24 mouse cellular contexts compared by ENCODE assay signal in the genomic region with DNA sequence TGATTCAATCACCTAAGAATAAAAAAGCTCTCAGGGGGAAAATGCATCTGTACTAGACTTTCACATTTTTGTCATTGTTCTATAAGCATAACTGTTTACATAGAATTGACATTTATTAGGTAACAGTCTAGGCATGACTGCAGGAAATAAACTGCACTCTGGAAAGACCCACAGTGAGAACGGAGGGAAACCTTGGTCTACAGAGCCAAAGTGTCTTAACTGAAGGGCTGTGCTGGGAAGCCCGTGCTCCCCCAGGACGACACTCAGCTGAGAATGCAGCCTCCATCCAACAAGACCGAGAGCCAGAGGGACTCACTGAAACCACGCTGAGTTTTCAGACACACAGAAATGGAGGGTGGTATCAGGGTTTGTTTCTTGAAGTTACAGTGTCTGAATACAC. TPM values are rescaled to one million over a fixed set of nuclear protein-coding genes. Genes with fewer than 3 reads are reported as not detected.
DNase-seq lines count a peak whose midpoint lies in the region; ATAC-seq lines count a peak whose summit lies in the region.
"Had no signal": no experiment of that assay in that cellular context is flagged by ENCODE, and none has a peak within 500 bp of the region (broad histone marks: within the 10 kb centered on the region; RNA-seq: fewer than 3 reads in every experiment).

No protein-coding gene starts in this region.

- no peaks in the 10 kb centered on the region for H3K9me3 ChIP-seq in lung, embryonic 16.5 days (ENCODE audit: control insufficient read depth, low read length)
- no peaks in the 10 kb centered on the region for H3K9me3 ChIP-seq in embryonic facial prominence, embryonic 10.5 days
- H3K9me3 ChIP-seq in limb, embryonic 10.5 days (replicated peaks) = no peaks in the 10 kb centered on the region
- H3K9me3 ChIP-seq: forebrain, embryonic 10.5 days; forebrain, embryonic 13.5 days; heart, embryonic 10.5 days; heart, embryonic 13.5 days; hindbrain, embryonic 15.5 days had no signal

- no peak overlapping the region for H3K9ac ChIP-seq in lung, embryonic 16.5 days (ENCODE audit: low read length)
- H3K9ac ChIP-seq: forebrain, embryonic 13.5 days; heart, embryonic 13.5 days; hindbrain, embryonic 15.5 days had no signal

- peaks cover 21% of the 10 kb centered on the region for H3K4me1 ChIP-seq in lung, embryonic 16.5 days (replicated peaks; ENCODE audit: control insufficient read depth, insufficient read depth, low read length)
- peaks cover 45% of the 10 kb centered on the region for H3K4me1 ChIP-seq in embryonic facial prominence, embryonic 10.5 days
- H3K4me1 ChIP-seq in limb, embryonic 10.5 days = peaks cover 86% of the 10 kb centered on the region
- H3K4me1 ChIP-seq: forebrain, embryonic 13.5 days; hindbrain, embryonic 15.5 days had no signal

- 28% methylated on average over 5 of the region's 5 CpGs for WGBS in lung, embryonic 16.5 days
- WGBS in embryonic facial prominence, embryonic 10.5 days = 69% methylated on average over 5 of the region's 5 CpGs
- WGBS in limb, embryonic 10.5 days = 73% methylated on average over 5 of the region's 5 CpGs

- no peaks in the 10 kb centered on the region for H3K27me3 ChIP-seq in lung, embryonic 16.5 days (ENCODE audit: control insufficient read depth, insufficient read depth, low read depth, low read length)
- H3K27me3 ChIP-seq in embryonic facial prominence, embryonic 10.5 days (replicated peaks; ENCODE audit: low read depth, poor library complexity, severe bottlenecking) = no peaks in the 10 kb centered on the region
- no peaks in the 10 kb centered on the region for H3K27me3 ChIP-seq in limb, embryonic 10.5 days (ENCODE audit: low read depth, poor library complexity, severe bottlenecking)
- H3K27me3 ChIP-seq: forebrain, embryonic 13.5 days; heart, embryonic 13.5 days; hindbrain, embryonic 15.5 days had no signal

- no peaks in the 10 kb centered on the region for H3K36me3 ChIP-seq in lung, embryonic 16.5 days (ENCODE audit: control insufficient read depth, insufficient read depth, low read length)
- no peaks in the 10 kb centered on the region for H3K36me3 ChIP-seq in embryonic facial prominence, embryonic 10.5 days (replicated peaks)
- no peaks in the 10 kb centered on the region for H3K36me3 ChIP-seq in limb, embryonic 10.5 days
- H3K36me3 ChIP-seq: forebrain, embryonic 10.5 days; heart, embryonic 10.5 days; heart, embryonic 13.5 days; hindbrain, embryonic 15.5 days had no signal

- no peak overlapping the region for H3K4me2 ChIP-seq in lung, embryonic 16.5 days (ENCODE audit: low read depth, low read length)
- H3K4me2 ChIP-seq: forebrain, embryonic 13.5 days; heart, embryonic 13.5 days; hindbrain, embryonic 15.5 days had no signal

- peak overlapping the region; percentile 70 for H3K27ac ChIP-seq in lung, embryonic 16.5 days (ENCODE audit: low read length)
- H3K27ac ChIP-seq in embryonic facial prominence, embryonic 10.5 days (replicated peaks) = peak overlapping the region; percentile 49
- H3K27ac ChIP-seq in limb, embryonic 10.5 days = peak overlapping the region; percentile 85
- H3K27ac ChIP-seq: forebrain, embryonic 10.5 days; forebrain, embryonic 13.5 days; heart, adult 2 months; heart, embryonic 10.5 days; heart, embryonic 13.5 days; hindbrain, embryonic 15.5 days had no signal

- no peak overlapping the region for H3K4me3 ChIP-seq in lung, embryonic 16.5 days (ENCODE audit: low read length)
- no peak overlapping the region for H3K4me3 ChIP-seq in embryonic facial prominence, embryonic 10.5 days
- no peak overlapping the region for H3K4me3 ChIP-seq in limb, embryonic 10.5 days
- H3K4me3 ChIP-seq: forebrain, embryonic 10.5 days; forebrain, embryonic 13.5 days; heart, adult 2 months; heart, embryonic 10.5 days; heart, embryonic 13.5 days; hindbrain, embryonic 15.5 days had no signal

- peak; percentile 86 for ATAC-seq in lung, embryonic 16.5 days (ENCODE audit: low read depth)
- ATAC-seq: CD4-positive, CD25-positive, alpha-beta regulatory T cell, adult 4 months; forebrain, embryonic 13.5 days; forebrain, embryonic 16.5 days had no signal

- peak; percentile 6 for DNase-seq in embryo, embryonic 10 days (ENCODE audit: low spot score)
- no peak for DNase-seq in embryo, embryonic 9.5 days (ENCODE audit: extremely low spot score)
- no peak for DNase-seq in lung, postnatal 25 days (ENCODE audit: low spot score)
- no peak for DNase-seq in embryonic facial prominence, embryonic 10.5 days (ENCODE audit: low spot score)
- DNase-seq in limb, embryonic 10.5 days (ENCODE audit: low spot score) = peak; percentile 27
- no peak for DNase-seq in spleen, adult 18-20 months
- DNase-seq: adrenal gland, adult 8-10 months; cerebellum, adult 18-20 months; cerebellum, adult 9-10 months; cerebellum, postnatal 14 days; gastrocnemius, postnatal 10 days; gastrocnemius, postnatal 36 days; heart, adult 2 months; heart, postnatal 14 days; heart, postnatal 4 days had no signal

RNA-seq across cellular contexts. Expression of gene Mnd1, which starts 24.8 kb away (rescaled TPM):
- polyA plus RNA-seq in lung, embryonic 16.5 days (2015; fragmentation: Nextera tagmentation; extraction: Ambion mirVana) = 11.1 and 13.0 TPM in 2 replicates
- 13.4 and 15.2 TPM in 2 replicates for polyA plus RNA-seq in embryonic facial prominence, embryonic 10.5 days (2016; fragmentation: Nextera tagmentation; extraction: Ambion mirVana)
- polyA plus RNA-seq in limb, embryonic 10.5 days (2016; fragmentation: Nextera tagmentation; extraction: Ambion mirVana) = 17.4 and 21.0 TPM in 2 replicates

RNA-seq across cellular contexts. Expression of gene Gm6525, which starts 43.1 kb away (rescaled TPM):
- 0.98 and 1.2 TPM in 2 replicates for polyA plus RNA-seq in lung, embryonic 16.5 days (2015; fragmentation: Nextera tagmentation; extraction: Ambion mirVana)
- polyA plus RNA-seq in embryonic facial prominence, embryonic 10.5 days (2016; fragmentation: Nextera tagmentation; extraction: Ambion mirVana) = 0.91 and 1.3 TPM in 2 replicates
- 0.58 and 0.60 TPM in 2 replicates for polyA plus RNA-seq in limb, embryonic 10.5 days (2016; fragmentation: Nextera tagmentation; extraction: Ambion mirVana)
- polyA plus RNA-seq: brain, embryonic 14.5 days; heart, adult 2 months had no signal

Comparison
In these comparisons a context has a peak if more than half of its experiments do, and no peak if none do; other contexts are left out.
1. DNase-seq: peak in embryo, embryonic 10 days (single experiment) and limb, embryonic 10.5 days (single experiment); none in embryo, embryonic 9.5 days (single experiment), lung, postnatal 25 days (single experiment), embryonic facial prominence, embryonic 10.5 days (single experiment) and spleen, adult 18-20 months (0 of 2).
2. Peak in every context shown above with its lines, with median percentiles within 50 percentile points of each other: H3K27ac ChIP-seq.